Mouse (Mus musculus): Measurements from ENCODE around the gene Rbfox1. TPM values are rescaled to one million over a fixed set of nuclear protein-coding genes. Genes with fewer than 3 reads are reported as not detected.

The Rbfox1 gene
- polyA plus RNA-seq, 1 experiment: 0.22 TPM

GRCm38 (mm10) chr16:7162168-7162567 is 1277.0 kb downstream of the Rbfox1 start:
- TF ChIP-seq MYOG (IDR thresholded peaks at IDR 0.05; ENCODE audit: control insufficient read depth, extremely low read depth, insufficient read length) (no peak), MAX (IDR thresholded peaks at IDR 0.05) (no peak), FOSL1 (IDR thresholded peaks at IDR 0.05; ENCODE audit: insufficient read depth, low read length, poor library complexity, severe bottlenecking) (no peak)
- Histone ChIP-seq H3K27me3 (ENCODE audit: control insufficient read depth, insufficient read depth, insufficient read length) (no peaks in the 10 kb centered on the region), H3ac (ENCODE audit: control insufficient read depth, insufficient read length, low read depth) (no peak overlapping the region), H3K79me2 (ENCODE audit: control insufficient read depth, insufficient read depth) (no peaks in the 10 kb centered on the region), H3K4me3 (ENCODE audit: insufficient read depth, poor library complexity, severe bottlenecking) (no peak overlapping the region), H3K36me3 (ENCODE audit: control insufficient read depth, insufficient read depth) (no peaks in the 10 kb centered on the region), H3K79me3 (ENCODE audit: low read depth) (no peaks in the 10 kb centered on the region)

- Histone ChIP-seq H3K4me3 (ENCODE audit: insufficient read depth, poor library complexity, severe bottlenecking) (no peak overlapping the region), H3K27me3 (ENCODE audit: control insufficient read depth, insufficient read depth, insufficient read length) (no peaks in the 10 kb centered on the region), H3ac (ENCODE audit: control insufficient read depth, insufficient read length, low read depth) (no peak overlapping the region), H3K79me3 (ENCODE audit: low read depth) (no peaks in the 10 kb centered on the region), H3K36me3 (ENCODE audit: control insufficient read depth, insufficient read depth) (no peaks in the 10 kb centered on the region), H3K79me2 (ENCODE audit: control insufficient read depth, insufficient read depth) (no peaks in the 10 kb centered on the region)
- TF ChIP-seq MAX (IDR thresholded peaks at IDR 0.05): no peak
- no peak for TF ChIP-seq MYOD1 (IDR thresholded peaks at IDR 0.05; ENCODE audit: control insufficient read depth, insufficient read length, low read depth)
- TF ChIP-seq CEBPB (IDR thresholded peaks at IDR 0.05; ENCODE audit: low read depth): no peak
- TF ChIP-seq FOSL1 (IDR thresholded peaks at IDR 0.05; ENCODE audit: insufficient read depth, low read length, poor library complexity, severe bottlenecking): no peak
- TF ChIP-seq CTCF (IDR thresholded peaks at IDR 0.05; ENCODE audit: control insufficient read depth, insufficient read depth, insufficient read length): no peak
- TF ChIP-seq USF1 (IDR thresholded peaks at IDR 0.05; ENCODE audit: low read depth): no peak
- no peak for TF ChIP-seq MYOG (IDR thresholded peaks at IDR 0.05; ENCODE audit: control insufficient read depth, extremely low read depth, insufficient read length)
These were observed 1278.5 kb downstream of the Rbfox1 start for GRCm38 (mm10) chr16:7163688-7164087.

GRCm38 (mm10) chr16:7164153-7164737 is 1279.1 kb downstream of the Rbfox1 start:
- Histone ChIP-seq H3K36me3 (ENCODE audit: control insufficient read depth, insufficient read depth) (no peaks in the 10 kb centered on the region), H3K27me3 (ENCODE audit: control insufficient read depth, insufficient read depth, insufficient read length) (no peaks in the 10 kb centered on the region), H3K79me3 (ENCODE audit: low read depth) (no peaks in the 10 kb centered on the region), H3ac (ENCODE audit: control insufficient read depth, insufficient read length, low read depth) (no peak overlapping the region), H3K4me3 (ENCODE audit: insufficient read depth, poor library complexity, severe bottlenecking) (no peak overlapping the region), H3K79me2 (ENCODE audit: control insufficient read depth, insufficient read depth) (no peaks in the 10 kb centered on the region)
- no peak for TF ChIP-seq CTCF (IDR thresholded peaks at IDR 0.05; ENCODE audit: control insufficient read depth, insufficient read depth, insufficient read length)
- TF ChIP-seq USF1 (IDR thresholded peaks at IDR 0.05; ENCODE audit: low read depth): no peak
- TF ChIP-seq MAX (IDR thresholded peaks at IDR 0.05): no peak

GRCm38 (mm10) chr16:7175960-7176359 is 1290.8 kb downstream of the Rbfox1 start:
- no peak overlapping the region for H3ac ChIP-seq (ENCODE audit: control insufficient read depth, insufficient read length, low read depth)
- H3K36me3 ChIP-seq (ENCODE audit: control insufficient read depth, insufficient read depth): no peaks in the 10 kb centered on the region
- H3K4me3 ChIP-seq (ENCODE audit: insufficient read depth, poor library complexity, severe bottlenecking): no peak overlapping the region
- TF ChIP-seq CTCF (IDR thresholded peaks at IDR 0.05; ENCODE audit: control insufficient read depth, insufficient read depth, insufficient read length) (no peak), MAX (IDR thresholded peaks at IDR 0.05) (no peak), MYOG (IDR thresholded peaks at IDR 0.05; ENCODE audit: control insufficient read depth, extremely low read depth, insufficient read length) (no peak), CEBPB (IDR thresholded peaks at IDR 0.05; ENCODE audit: low read depth) (no peak), USF1 (IDR thresholded peaks at IDR 0.05; ENCODE audit: low read depth) (no peak), MYOD1 (IDR thresholded peaks at IDR 0.05; ENCODE audit: control insufficient read depth, insufficient read length, low read depth) (no peak), FOSL1 (IDR thresholded peaks at IDR 0.05; ENCODE audit: insufficient read depth, low read length, poor library complexity, severe bottlenecking) (no peak)
- no peaks in the 10 kb centered on the region for H3K79me2 ChIP-seq (ENCODE audit: control insufficient read depth, insufficient read depth)
- no peaks in the 10 kb centered on the region for H3K79me3 ChIP-seq (ENCODE audit: low read depth)
- no peaks in the 10 kb centered on the region for H3K27me3 ChIP-seq (ENCODE audit: control insufficient read depth, insufficient read depth, insufficient read length)

- Histone ChIP-seq H3K79me3 (ENCODE audit: low read depth) (no peaks in the 10 kb centered on the region), H3K36me3 (ENCODE audit: control insufficient read depth, insufficient read depth) (no peaks in the 10 kb centered on the region), H3K27me3 (ENCODE audit: control insufficient read depth, insufficient read depth, insufficient read length) (no peaks in the 10 kb centered on the region), H3K4me3 (ENCODE audit: insufficient read depth, poor library complexity, severe bottlenecking) (no peak overlapping the region), H3K79me2 (ENCODE audit: control insufficient read depth, insufficient read depth) (no peaks in the 10 kb centered on the region), H3ac (ENCODE audit: control insufficient read depth, insufficient read length, low read depth) (no peak overlapping the region)
- TF ChIP-seq MYOG (IDR thresholded peaks at IDR 0.05; ENCODE audit: control insufficient read depth, extremely low read depth, insufficient read length) (no peak), FOSL1 (IDR thresholded peaks at IDR 0.05; ENCODE audit: insufficient read depth, low read length, poor library complexity, severe bottlenecking) (no peak), MYOD1 (IDR thresholded peaks at IDR 0.05; ENCODE audit: control insufficient read depth, insufficient read length, low read depth) (no peak), CTCF (IDR thresholded peaks at IDR 0.05; ENCODE audit: control insufficient read depth, insufficient read depth, insufficient read length) (no peak), USF1 (IDR thresholded peaks at IDR 0.05; ENCODE audit: low read depth) (no peak), MAX (IDR thresholded peaks at IDR 0.05) (no peak), CEBPB (IDR thresholded peaks at IDR 0.05; ENCODE audit: low read depth) (no peak)
These were observed 1302.6 kb downstream of the Rbfox1 start for GRCm38 (mm10) chr16:7187788-7188187.

GRCm38 (mm10) chr16:7193535-7193934 is 1308.4 kb downstream of the Rbfox1 start:
- H3K4me3 ChIP-seq (ENCODE audit: insufficient read depth, poor library complexity, severe bottlenecking): no peak overlapping the region
- no peaks in the 10 kb centered on the region for H3K79me2 ChIP-seq (ENCODE audit: control insufficient read depth, insufficient read depth)
- no peaks in the 10 kb centered on the region for H3K79me3 ChIP-seq (ENCODE audit: low read depth)
- no peaks in the 10 kb centered on the region for H3K36me3 ChIP-seq (ENCODE audit: control insufficient read depth, insufficient read depth)
- TF ChIP-seq MYOD1 (IDR thresholded peaks at IDR 0.05; ENCODE audit: control insufficient read depth, insufficient read length, low read depth) (no peak), MAX (IDR thresholded peaks at IDR 0.05) (no peak), CEBPB (IDR thresholded peaks at IDR 0.05; ENCODE audit: low read depth) (no peak), MYOG (IDR thresholded peaks at IDR 0.05; ENCODE audit: control insufficient read depth, extremely low read depth, insufficient read length) (no peak), CTCF (IDR thresholded peaks at IDR 0.05; ENCODE audit: control insufficient read depth, insufficient read depth, insufficient read length) (no peak), FOSL1 (IDR thresholded peaks at IDR 0.05; ENCODE audit: insufficient read depth, low read length, poor library complexity, severe bottlenecking) (no peak)
- no peak overlapping the region for H3ac ChIP-seq (ENCODE audit: control insufficient read depth, insufficient read length, low read depth)
- H3K27me3 ChIP-seq (ENCODE audit: control insufficient read depth, insufficient read depth, insufficient read length): no peaks in the 10 kb centered on the region

Data from C2C12 (cell line).